In the genomic region with DNA sequence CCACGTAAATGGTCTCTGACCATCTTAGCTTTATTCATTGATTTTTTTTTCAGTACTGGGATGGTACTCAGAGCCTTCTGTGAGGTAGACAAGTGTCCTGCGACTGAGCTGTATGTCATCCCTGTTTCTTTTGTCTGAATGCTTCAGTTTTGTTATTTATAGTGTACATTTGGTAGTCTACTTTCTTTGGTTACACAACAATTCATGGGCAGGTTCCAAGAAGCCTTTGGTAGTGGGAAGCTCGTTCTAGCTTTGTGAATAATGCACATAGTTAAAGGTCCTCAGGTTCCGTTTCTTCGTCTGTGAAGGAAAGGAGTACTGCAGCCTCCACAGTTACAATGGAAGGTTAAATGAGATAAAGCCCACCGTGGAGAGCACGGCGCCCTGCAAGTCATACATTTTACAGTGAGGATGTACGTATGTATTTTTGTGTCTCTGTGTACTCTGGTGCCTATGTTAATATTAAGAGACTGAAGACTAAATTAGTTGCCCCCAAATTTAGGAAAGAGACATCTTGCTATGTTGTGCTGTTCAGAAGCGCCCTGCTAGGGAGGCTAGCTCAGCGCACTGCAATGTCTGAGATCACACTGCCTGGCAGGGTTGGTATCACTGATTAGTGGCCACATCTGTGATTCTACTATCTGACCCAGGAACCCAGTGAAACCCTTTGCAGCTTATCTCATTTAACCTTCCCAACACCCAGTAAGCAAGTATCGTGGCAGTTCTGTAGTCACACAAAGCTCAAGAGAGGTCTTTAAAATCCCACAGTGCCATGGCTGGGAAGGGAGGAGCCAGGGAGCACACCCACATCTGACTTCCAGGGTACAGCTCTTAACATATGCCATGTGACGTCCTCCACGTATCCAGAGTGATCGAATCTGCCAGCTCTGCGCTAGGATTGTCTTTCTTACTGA, we compare ENCODE assay signal across 18 mouse cellular contexts. TPM values are rescaled to one million over a fixed set of nuclear protein-coding genes. Genes with fewer than 3 reads are reported as not detected.
A peak's percentile ranks its signal among the peaks of the same experiment; 100 is the strongest.
DNase-seq lines count a peak whose midpoint lies in the region; ATAC-seq and TF ChIP-seq lines count a peak whose summit lies in the region.
"Had no signal": no experiment of that assay in that cellular context is flagged by ENCODE, and none has a peak within 500 bp of the region (broad histone marks: within the 10 kb centered on the region; RNA-seq: fewer than 3 reads in every experiment).

No protein-coding gene starts in this region.

- H3K9me3 ChIP-seq in intestine, embryonic 16.5 days (ENCODE audit: control insufficient read depth, low read length): no peaks in the 10 kb centered on the region
- no peaks in the 10 kb centered on the region for H3K9me3 ChIP-seq in intestine, postnatal 0 days (ENCODE audit: control insufficient read depth)
- H3K9me3 ChIP-seq in liver, embryonic 12.5 days (replicated peaks): no peaks in the 10 kb centered on the region
- H3K9me3 ChIP-seq: embryonic facial prominence, embryonic 13.5 days; forebrain, embryonic 13.5 days; limb, embryonic 15.5 days; midbrain, embryonic 12.5 days had no signal

- H3K36me3 ChIP-seq in intestine, embryonic 16.5 days (ENCODE audit: control insufficient read depth, insufficient read depth, low read length): no peaks in the 10 kb centered on the region; the same call in 1 of the 2 replicates
- H3K36me3 ChIP-seq in intestine, postnatal 0 days (ENCODE audit: control insufficient read depth, insufficient read depth): peaks cover 24% of the 10 kb centered on the region; the same call in 1 of the 2 replicates
- no peaks in the 10 kb centered on the region for H3K36me3 ChIP-seq in liver, embryonic 12.5 days

- no peak for TF ChIP-seq CTCF in intestine, postnatal 0 days (IDR thresholded peaks at IDR 0.05; ENCODE audit: low read depth)

- H3K4me2 ChIP-seq in intestine, embryonic 16.5 days (ENCODE audit: low read depth, low read length): no peak overlapping the region
- H3K4me2 ChIP-seq in intestine, postnatal 0 days (replicated peaks; ENCODE audit: low read depth): no peak overlapping the region
- peak overlapping the region; percentile 32 for H3K4me2 ChIP-seq in liver, embryonic 12.5 days
- H3K4me2 ChIP-seq: embryonic facial prominence, embryonic 13.5 days; forebrain, embryonic 13.5 days; heart, embryonic 11.5 days; limb, embryonic 15.5 days; midbrain, embryonic 12.5 days had no signal

- ATAC-seq in intestine, embryonic 16.5 days: peak; percentile 33; the same call in 1 of the 2 replicates
- ATAC-seq in intestine, postnatal 0 days: no peak
- ATAC-seq in liver, embryonic 12.5 days: peak; percentile 96
- ATAC-seq: forebrain, embryonic 13.5 days had no signal

- H3K9ac ChIP-seq in intestine, embryonic 16.5 days (ENCODE audit: low read depth, low read length): no peak overlapping the region
- H3K9ac ChIP-seq in intestine, postnatal 0 days (ENCODE audit: low read depth, low read length): no peak overlapping the region
- H3K9ac ChIP-seq in liver, embryonic 12.5 days: no peak overlapping the region
- H3K9ac ChIP-seq: embryonic facial prominence, embryonic 13.5 days; forebrain, embryonic 13.5 days; limb, embryonic 15.5 days; midbrain, embryonic 12.5 days had no signal

- H3K27ac ChIP-seq in intestine, embryonic 16.5 days (ENCODE audit: low read length): no peak overlapping the region
- no peak overlapping the region for H3K27ac ChIP-seq in intestine, postnatal 0 days (ENCODE audit: low read depth, low read length)
- H3K27ac ChIP-seq in liver, embryonic 12.5 days: peak overlapping the region; percentile 67
- H3K27ac ChIP-seq: embryonic facial prominence, embryonic 13.5 days; forebrain, embryonic 13.5 days; limb, embryonic 15.5 days; midbrain, embryonic 12.5 days had no signal

- peak; percentile 64 for DNase-seq in c-Kit-positive CD71-positive TER-119-positive erythroid progenitor cells, embryonic 14.5 days (ENCODE audit: low spot score)
- peak; percentile 49 for DNase-seq in skeletal muscle tissue, adult 2 months (ENCODE audit: low read depth, low spot score)
- no peak for DNase-seq in adrenal gland, adult (ENCODE audit: inconsistent age in 2 of 2, low spot score in 1 of 2)
- no peak for DNase-seq in ovary, postnatal 10 days (ENCODE audit: low spot score)
- DNase-seq in Muller cell, postnatal 12 days (ENCODE audit: inconsistent ontology term): no peak
- DNase-seq: adrenal gland, adult 8-10 months; gastrocnemius, postnatal 25 days; heart, postnatal 4 days; right cerebral cortex, postnatal 25 days had no signal

- no peak overlapping the region for H3K4me3 ChIP-seq in intestine, embryonic 16.5 days (ENCODE audit: low read length)
- H3K4me3 ChIP-seq in intestine, postnatal 0 days (ENCODE audit: low read depth, low read length): no peak overlapping the region
- H3K4me3 ChIP-seq in liver, embryonic 12.5 days: 0 out of 2 replicates have a peak overlapping the region, but pooled peaks have one; percentile 17
- H3K4me3 ChIP-seq: embryonic facial prominence, embryonic 13.5 days; forebrain, embryonic 13.5 days; limb, embryonic 15.5 days; midbrain, embryonic 12.5 days; myocyte had no signal

- H3K4me1 ChIP-seq in intestine, embryonic 16.5 days (ENCODE audit: control insufficient read depth, insufficient read depth, low read length): no peaks in the 10 kb centered on the region
- H3K4me1 ChIP-seq in intestine, postnatal 0 days (replicated peaks; ENCODE audit: control insufficient read depth, insufficient read depth, low read length): no peaks in the 10 kb centered on the region
- peaks cover 24% of the 10 kb centered on the region for H3K4me1 ChIP-seq in liver, embryonic 12.5 days
- H3K4me1 ChIP-seq: forebrain, embryonic 13.5 days; limb, embryonic 15.5 days; midbrain, embryonic 12.5 days had no signal

- H3K27me3 ChIP-seq in intestine, embryonic 16.5 days (replicated peaks; ENCODE audit: control insufficient read depth, insufficient read depth, low read length): no peaks in the 10 kb centered on the region
- no peaks in the 10 kb centered on the region for H3K27me3 ChIP-seq in intestine, postnatal 0 days (replicated peaks; ENCODE audit: control insufficient read depth, insufficient read depth, low read length)
- no peaks in the 10 kb centered on the region for H3K27me3 ChIP-seq in liver, embryonic 12.5 days (replicated peaks)
- H3K27me3 ChIP-seq: embryonic facial prominence, embryonic 13.5 days; forebrain, embryonic 13.5 days; limb, embryonic 15.5 days; midbrain, embryonic 12.5 days had no signal

- 83% methylated on average over 16 of the region's 16 CpGs for WGBS in intestine, embryonic 16.5 days
- WGBS in intestine, postnatal 0 days: 85% methylated on average over 16 of the region's 16 CpGs
- 45% methylated on average over 16 of the region's 16 CpGs for WGBS in liver, embryonic 12.5 days (ENCODE audit: insufficient replicate concordance)

RNA-seq across cellular contexts. Expression of a gene that starts 18.9 kb away (rescaled TPM):
- polyA plus RNA-seq in intestine, embryonic 16.5 days (2015; fragmentation: Nextera tagmentation; extraction: Ambion mirVana): 9.8 and 11.1 TPM in 2 replicates
- 5.2 and 5.4 TPM in 2 replicates for polyA plus RNA-seq in intestine, postnatal 0 days (2015; fragmentation: Nextera tagmentation; extraction: Ambion mirVana)
- polyA plus RNA-seq in liver, embryonic 12.5 days (2016; fragmentation: Nextera tagmentation; extraction: Ambion mirVana): 13.9 and 17.1 TPM in 2 replicates

RNA-seq across cellular contexts. Expression of a gene that starts 19.2 kb away (rescaled TPM):
- polyA plus RNA-seq in intestine, embryonic 16.5 days (2015; fragmentation: Nextera tagmentation; extraction: Ambion mirVana): 5.5 and 5.6 TPM in 2 replicates
- polyA plus RNA-seq in intestine, postnatal 0 days (2015; fragmentation: Nextera tagmentation; extraction: Ambion mirVana): 4.7 and 4.9 TPM in 2 replicates
- polyA plus RNA-seq in liver, embryonic 12.5 days (2016; fragmentation: Nextera tagmentation; extraction: Ambion mirVana): 3.5 and 4.0 TPM in 2 replicates

Comparison
In these comparisons a context has a peak if more than half of its experiments do, and no peak if none do; other contexts are left out.
1. DNase-seq: peak in c-Kit-positive CD71-positive TER-119-positive erythroid progenitor cells, embryonic 14.5 days (single experiment) and skeletal muscle tissue, adult 2 months (single experiment); none in adrenal gland, adult (0 of 2), ovary, postnatal 10 days (single experiment) and Muller cell, postnatal 12 days (single experiment).